Mouse (Mus musculus) embryo, embryonic 10 days (tissue): Measurements from ENCODE around the gene Tardbp.
A peak's percentile ranks its signal among the peaks of the same experiment; 100 is the strongest.

Experiments used
- DNase-seq: peaks from one replicate; pipeline ENCODE4 v3.0.0-alpha.2; 2015; ENCODE audit warnings: low spot score

Gene Tardbp

DNA sequence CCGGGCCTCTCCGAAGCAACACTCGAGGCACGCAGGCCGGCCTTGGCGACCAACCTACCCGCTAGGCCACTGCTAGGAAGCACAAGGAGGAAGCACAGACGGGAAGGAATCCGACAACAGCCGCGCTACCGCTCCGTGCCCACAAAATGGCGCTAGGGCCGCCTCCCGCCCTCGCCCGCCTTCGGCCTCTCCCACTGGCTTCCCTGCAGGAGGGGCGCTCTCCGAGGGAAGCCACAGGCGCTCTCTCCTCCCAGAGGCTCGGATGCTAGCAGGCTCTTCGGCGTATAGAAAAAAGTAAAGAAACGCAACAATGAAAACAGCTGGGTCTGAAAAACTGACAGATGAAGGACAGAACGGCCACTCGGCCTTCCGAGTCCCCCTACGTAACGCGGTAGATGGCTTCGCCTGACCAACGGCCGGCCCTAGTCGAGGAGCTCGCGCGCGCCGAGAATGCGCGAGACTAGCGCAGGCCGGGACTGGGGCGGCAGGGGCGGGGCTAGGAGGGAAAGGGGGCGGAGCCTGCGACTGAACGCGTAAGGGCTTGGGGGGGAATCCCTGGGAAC, at the start of gene Tardbp:
TSS of gene Tardbp (minus strand) at position 397 of the 563 bp plus-strand sequence.
- peak; percentile 96 for DNase-seq

DNA sequence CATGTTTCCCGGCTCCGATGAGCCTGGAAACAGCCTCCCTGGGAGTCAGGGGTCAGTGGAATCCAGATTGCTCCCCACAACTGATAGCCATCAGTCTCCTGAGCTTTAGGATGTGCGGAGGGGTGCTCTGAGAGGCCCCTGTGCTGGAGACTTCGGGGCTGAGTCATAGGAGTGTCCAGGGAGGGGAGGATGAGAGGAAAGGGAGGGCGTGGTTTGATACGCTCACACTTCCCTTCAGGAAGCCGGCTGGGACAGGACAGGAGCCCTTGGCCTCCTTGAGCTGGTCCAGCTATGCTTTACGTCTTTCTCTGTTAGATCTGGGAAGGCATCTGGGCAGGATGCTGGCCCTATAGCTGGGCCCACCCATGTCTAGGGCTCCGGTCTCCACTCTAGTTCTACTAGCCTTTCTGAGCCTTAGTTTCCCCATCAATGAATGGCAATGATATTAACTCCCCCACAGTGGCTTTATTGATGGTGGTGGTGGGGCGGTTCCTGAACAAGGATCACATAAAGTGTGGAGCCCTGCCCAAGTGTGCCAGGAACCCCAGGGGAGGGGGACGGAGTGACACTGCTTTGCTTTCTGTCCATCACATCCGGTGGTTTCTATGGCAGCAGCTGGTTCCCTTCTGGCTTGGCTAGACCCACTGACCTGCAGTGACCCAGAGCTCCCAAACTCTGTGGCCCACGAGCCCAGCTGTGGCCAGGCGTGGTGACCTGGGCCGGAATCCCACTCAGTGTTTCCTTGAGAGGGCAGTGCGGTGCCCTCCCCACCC, 49.6 kb upstream of the Tardbp start:
- peak; percentile 81 for DNase-seq

DNA sequence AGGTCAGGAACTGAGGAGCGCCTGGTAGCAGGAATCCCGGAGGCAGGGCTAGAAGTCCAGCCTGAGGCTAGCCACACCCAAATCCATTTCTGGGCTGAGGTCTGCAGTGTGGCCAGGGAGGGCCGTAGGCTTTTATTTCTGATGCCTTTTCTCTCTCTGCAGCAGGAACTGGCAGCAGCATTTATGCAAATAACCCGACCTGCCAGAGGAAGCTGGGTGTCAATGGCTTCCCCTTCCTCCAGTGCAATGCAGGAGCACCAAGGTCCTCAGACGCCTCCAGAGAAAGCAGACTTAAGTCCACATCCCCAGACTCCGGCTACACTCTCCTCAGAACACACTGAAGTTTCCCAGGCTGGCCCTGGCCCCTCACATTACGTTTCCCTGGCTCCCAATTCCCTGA, 48.2 kb upstream of the Tardbp start:
- no peak for DNase-seq

DNA sequence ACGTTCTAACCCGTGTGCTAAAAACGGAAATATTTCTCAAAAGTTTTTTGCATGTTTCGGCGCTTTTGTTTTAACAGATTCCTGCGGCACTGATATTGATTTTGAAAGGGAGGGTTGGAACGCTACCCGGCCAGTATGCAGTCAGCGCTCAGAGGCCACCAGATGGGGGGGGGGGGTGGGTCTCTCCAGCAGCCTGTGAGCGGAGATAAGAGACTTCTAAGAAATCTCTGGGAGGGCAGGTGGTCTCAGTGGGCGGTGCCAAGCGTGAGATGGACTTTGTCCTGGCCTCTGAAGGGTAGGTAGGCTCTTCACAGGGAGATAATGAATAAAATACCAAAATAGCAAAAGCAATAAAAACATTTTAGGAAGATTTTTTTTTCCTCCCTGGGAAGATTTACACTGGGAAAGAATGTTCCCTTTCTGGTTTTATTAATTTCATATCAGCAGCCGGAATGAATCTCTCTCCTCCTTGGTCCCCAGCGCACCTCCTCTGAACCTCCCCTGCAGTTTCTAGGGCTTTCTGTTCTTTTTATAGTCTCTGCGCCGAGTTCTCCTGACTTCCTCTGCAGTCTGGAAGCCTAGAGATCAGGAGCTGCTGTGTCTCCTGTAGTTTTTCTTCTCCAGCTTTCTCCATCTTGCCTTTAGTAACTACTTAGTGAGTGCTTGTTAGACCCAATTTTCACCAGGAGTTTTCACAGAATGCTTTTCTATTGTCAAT, 44.6 kb upstream of the Tardbp start:
- DNase-seq, result no peak

DNA sequence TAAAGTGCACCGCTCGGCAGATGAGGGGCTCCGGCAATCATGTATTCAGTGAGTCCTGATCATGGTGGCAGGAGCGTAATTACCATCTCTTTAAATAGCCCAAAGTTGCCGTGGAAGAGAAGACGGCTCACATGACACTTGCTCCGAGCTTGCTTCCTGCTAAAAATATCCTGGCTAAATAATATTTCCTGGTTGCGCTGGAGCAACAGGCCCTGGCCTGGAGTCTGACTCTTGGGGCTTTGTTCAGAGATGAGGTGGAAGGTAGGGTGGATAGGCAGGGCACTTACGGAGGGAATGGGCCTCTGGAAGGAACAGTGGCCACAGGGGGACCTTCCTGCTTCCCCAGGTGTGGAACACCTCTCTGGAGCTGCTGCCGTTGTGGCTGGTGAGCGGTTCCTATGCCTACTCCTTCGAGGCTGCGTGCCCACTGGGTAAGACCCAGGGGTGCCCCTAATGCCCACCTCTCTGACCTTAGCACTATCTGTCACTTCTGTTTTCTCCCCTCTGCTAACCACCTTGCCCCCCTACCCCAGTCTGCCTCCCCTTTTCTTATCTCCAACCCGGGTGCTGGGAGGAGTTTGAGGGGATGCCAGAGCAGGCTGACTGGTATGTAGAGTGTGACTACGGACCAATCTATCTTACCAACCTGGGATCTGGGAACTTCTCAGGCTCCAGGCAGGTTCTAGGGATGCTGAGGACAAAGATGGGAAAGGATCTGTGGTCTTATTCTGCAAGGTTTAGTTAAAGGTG, 40.4 kb upstream of the Tardbp start:
- DNase-seq, result no peak

DNA sequence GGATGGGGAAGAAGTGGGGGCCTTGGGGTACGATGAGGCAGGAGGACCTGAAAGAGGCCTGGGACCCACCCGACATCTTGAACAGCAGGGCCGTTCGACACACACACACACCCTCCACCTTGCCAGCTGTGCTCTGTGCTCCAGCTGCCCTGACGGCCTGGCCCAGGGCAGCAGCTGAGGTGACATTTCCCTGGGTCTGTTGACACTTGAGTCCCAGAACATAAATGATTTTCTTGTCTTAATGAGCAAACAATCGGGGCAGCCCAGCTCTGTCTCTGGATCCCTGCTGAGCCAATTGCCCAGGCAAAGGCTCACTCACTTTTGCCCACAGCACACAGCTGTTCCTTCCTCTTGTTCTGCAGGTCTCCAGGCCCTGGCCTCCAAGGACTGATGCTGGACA, 37.2 kb upstream of the Tardbp start:
- no peak for DNase-seq

DNA sequence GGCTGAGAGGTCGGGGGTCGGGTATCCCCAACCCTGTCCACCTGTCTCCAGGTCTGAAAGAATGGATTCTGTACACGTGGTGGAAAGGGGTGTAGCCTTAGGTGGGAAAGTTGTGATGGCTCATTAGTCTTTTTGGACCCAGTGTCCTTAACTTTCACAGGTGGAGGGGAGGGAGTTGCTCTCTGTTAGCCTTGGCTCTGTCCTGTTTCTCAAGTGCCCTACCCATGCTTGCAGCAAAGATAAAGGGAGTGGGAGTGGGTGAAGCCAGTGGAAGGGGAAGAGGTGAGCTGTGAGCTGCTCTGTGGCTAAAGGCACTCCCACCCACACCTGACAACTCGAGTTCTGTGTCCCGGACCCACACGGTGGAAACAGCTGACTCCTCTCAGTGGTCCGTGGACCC, 36.5 kb upstream of the Tardbp start:
- DNase-seq, result no peak

DNA sequence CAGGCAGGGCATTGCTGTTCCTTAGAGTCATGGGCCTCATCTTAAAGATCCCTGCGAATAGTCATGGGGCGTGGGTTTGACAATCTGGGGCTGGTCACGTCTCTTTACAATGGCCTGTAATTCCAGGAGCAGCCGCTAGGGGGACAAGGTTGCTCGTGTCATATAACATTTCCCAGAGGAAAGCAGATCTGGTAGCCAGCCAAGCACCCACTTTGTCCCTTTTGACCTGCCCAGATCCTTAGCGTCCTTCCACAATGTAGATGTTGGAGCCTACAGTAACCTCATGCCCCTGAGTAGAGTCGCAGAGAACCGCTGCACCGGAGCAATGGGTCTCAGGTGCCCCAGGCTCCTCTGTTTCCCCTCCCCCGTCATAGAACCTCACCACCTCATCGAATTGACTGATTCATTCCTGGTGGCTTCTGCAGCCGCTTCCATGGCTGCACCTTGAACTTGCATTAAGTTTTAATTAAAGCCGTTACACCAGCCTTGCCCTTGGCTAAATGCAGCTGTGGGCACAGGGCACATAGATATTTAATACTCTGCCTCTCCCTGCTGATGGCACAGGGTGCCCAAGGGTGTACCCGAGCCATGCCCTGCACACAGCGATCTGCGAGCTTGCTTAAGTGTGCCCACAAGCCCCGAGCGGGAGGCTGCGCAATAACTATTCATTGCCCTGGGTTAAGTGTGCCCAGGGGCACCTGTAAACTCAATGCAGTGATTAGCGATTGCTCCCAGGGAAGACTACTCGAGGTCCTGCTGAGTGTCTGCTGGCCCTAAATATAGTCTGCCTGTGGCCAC, 35.5 kb upstream of the Tardbp start:
- peak; percentile 84 for DNase-seq

DNA sequence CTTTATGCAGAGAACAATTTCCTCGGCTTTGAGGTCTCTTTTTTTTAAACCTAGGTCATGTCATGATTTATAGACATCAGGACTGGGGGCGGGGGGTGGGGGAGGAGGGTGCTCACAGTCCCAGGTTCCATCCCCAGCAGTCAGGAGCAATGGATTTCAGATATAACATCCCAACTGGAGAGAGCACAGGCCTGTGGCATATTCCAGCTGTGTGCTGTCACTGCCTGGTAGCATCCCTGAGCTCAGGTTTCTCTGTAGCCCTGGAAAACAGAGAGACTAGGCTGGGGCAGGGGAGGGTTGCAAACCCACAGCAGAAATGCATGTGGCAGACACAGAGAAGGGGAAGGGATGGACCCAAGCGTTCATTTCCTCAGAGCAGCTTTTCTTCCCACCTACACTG, 33.4 kb upstream of the Tardbp start:
- no peak for DNase-seq

DNA sequence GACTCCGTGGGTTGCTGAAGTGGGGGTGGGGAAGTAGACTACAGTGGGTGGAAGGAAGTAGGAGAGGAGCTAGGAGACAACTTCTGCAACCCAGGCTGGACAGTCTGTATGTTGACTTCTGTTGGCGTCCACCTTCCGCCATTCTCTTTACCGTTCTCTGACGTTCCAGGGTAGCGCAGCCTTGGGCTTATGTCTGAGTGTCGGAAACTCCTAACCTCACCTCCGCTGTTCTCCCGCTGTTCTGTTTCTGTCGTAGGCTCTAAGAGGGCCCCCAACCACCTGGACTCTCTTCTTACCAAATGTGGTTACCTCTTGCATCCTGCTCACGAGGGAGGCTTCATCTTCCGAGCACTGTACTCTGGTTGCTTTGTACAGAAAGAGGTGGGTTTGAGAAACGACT, 31.0 kb upstream of the Tardbp start:
- DNase-seq, result no peak

DNA sequence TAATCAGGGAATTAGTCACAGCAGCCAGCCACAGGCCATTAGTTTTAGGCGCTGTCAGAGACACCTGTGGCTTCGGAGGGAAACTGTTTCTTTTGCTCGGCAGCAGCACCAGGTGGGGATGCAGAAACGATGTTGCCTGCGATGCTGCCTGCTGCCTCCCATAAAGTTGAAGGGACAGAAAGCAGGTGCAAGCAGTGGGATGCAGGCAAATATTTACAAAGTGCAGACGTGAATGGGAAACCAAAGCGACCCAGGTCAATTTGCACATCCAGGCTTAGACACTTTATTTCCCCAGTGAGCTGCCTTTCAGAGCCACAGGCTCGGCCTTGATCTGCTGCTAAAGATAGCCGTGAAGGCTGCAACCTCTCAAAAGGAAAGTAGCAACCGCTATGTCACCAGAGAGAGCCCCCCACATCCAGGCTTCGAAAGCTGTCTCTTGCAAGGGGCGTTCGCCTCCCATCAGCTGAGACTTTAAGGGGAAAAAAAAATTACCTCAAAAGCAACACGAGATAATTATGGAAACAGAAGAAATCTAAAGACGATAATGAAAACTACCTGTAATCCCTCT, 30.0 kb upstream of the Tardbp start:
- DNase-seq, result no peak

DNA sequence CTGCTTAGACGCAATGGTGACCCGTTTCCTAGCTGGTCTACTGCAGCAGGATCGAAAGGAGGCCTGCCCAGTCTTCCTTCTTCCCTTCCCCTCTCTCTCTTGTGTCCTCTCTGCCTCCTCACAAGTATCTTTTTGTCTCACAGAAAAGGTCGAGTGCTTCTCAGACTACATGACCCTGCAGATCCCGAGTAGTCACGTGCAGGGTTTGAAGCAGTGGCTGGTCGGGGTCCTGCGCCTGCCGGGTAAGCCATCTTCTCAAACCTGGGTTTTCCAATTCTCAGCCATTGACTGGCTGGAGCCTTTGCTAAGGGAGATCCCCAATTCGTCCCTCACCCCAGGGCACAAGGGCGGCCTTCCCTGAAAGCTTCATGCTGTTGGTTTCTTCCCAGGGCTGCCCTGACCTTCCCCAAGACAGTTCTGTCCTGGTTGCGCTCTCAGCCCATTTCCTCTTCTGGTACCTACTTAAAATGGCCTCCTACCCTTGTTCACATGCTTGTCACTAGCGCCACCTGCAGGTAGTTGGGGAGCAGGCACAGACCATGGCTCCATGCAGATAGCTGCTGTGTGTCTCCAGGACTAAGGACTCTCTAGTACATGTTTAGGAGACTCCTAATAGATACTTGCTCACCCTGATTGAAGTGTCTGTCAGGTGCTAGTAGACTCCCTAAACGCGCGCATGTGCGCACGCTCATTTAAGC, 28.0 kb upstream of the Tardbp start:
- DNase-seq, result peak; percentile 71

DNA sequence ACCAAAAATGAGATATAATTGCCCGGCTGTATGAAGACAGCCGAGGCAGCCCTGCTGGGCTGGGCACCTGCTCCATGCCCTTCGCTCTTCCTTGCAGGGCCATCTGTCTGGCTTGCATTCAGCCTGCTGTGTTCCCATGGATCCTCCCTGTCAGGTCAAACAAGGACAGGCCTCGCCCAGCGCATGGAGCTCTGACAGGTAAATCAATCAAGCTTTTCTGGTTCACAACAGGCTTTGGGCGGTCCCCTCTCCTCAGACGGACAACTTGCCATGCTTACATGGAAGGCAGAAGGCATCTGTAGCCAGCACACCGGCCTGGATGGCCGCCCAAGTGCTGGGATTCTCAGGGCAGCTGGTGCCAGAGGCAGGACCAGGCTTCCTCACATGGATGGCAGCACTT, 24.2 kb upstream of the Tardbp start:
- peak; percentile 59 for DNase-seq

DNA sequence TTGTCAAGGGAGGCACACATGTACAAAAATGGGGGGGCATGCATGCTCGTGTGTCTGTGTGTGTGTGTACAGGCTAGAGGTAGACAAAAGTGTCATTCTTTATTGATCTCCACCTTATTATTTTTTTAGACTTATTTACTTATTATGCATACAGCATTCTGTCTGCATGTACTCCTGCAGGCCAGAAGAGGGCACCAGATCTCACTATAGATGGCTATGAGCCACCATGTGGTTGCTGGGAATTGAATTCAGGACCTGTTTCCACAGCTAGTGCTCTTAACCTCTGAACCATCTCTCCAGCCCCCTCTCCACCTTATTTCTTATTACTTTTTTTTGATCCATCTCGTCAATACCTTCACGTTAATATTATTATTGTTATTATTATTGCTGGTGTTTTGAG, 22.5 kb upstream of the Tardbp start:
- no peak for DNase-seq

DNA sequence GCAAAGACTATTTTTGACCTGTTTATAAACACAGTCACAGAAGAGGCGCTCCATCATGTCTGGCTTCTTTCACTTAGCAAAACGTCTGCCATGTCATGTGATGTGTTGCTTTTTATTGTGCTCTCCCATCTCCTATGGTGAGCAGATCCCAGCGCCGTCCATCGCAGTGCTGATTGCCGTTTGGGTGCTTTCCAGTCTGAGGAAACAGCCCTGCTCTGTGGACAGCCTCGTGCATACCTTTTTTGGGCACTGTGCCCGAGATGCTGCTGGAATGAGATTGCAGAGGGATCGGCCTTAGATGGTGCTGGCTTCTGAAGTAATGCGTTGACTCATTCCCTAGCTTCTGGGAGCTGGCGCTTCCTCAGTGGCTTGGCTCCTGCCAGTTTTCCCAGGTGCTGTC, 19.8 kb upstream of the Tardbp start:
- no peak for DNase-seq

DNA sequence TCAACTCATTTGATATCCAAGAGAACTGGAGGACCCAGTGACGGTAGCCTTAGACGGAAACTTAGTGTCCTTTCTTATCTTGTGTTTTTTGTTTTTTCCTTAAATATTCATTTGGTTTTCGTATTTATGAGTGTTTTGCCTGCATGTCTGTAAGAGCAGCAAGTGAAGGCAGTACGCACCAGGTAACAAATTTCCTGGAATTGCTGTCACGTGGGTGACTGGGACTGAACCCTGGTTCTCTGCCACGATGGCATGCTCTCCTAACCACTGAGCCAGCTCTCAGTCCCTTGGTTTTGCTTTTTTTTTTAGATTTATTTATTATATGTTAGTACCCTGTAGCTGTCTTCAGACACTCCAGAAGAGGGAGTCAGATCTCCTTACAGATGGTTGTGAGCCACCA, 18.1 kb upstream of the Tardbp start:
- no peak for DNase-seq

DNA sequence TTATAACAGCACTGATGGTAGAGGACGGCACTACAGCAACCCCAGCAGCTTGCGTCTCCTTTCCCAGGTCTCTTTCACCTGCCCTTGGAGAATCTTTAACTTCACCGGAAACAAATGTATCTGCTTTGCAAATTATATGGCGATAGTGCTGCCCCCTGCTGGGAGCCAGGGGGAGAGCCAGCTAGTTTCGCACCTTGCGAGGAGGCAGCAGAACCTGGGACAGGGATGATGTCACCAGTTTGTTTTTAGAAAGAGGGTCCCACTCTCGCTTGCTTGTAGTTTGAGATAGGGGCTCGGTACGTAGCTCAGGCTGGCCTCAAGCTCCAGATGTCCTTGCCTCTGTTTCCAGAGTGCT, 17.3 kb upstream of the Tardbp start:
- DNase-seq, result peak; percentile 70

DNA sequence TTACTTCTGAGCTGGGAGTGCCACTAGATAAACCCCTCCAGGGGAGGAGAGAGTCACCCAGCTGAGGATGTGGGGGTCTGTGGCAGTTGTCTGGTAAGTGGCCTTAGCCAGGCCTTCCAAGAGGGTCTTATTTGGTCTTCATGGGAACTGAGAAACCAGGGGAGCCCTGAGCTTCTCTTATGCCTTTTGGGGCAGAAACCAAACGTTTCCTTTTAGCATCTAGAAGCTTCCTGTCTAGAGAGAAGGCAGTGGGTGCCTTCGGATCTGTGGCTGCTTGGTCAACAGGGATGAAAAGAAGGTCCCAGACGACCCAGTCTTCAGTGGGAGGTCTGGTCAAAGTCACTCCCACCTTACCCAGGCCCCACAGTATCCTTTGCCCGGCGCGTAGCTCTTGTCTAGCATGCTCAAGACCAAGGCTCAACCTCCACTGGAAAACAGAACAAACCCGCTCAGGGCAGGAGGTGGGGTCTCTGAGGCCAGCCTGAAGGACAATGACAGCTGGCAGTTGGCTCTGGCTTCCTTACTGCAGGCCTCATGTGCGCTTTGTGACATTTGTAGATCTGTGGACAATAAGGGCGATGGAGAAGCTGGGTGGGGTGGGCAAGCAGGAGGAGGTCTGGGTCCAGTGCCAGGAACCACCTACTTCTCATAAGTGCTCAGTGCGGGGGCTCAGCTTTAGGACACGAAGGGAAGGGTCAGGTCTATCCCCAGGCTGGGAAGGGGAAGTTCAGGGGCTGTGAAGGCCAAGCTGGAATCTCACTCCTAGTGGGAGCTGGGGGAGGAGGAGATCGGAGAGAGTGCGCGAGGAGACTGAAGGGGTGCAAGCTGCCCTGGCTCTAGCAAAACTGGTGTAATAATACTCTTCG, 16.7 kb upstream of the Tardbp start, which contains the start of gene Gm572:
TSS of gene Gm572 (plus strand) at position 27 of the 866 bp plus-strand sequence.
- DNase-seq, result no peak

DNA sequence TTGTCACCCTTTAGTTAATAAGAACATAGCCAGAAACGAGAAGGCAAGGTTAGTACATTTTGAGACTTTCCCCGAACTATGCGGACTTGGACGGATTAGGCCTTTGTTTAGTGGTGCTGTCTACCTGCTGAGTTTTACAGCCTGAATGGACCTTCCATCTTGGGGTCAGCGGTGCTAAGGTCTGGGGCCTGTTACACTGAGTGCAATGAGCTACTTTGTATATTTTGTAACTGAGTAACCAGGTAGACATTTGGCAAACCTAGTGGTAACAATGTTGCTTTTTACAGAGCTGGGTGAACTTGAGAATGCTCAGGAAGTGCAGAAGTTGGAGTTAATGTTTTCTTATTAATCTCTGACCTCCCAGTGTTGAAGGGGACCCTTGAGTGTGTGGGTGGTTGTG, 14.3 kb upstream of the Tardbp start:
- no peak for DNase-seq

DNA sequence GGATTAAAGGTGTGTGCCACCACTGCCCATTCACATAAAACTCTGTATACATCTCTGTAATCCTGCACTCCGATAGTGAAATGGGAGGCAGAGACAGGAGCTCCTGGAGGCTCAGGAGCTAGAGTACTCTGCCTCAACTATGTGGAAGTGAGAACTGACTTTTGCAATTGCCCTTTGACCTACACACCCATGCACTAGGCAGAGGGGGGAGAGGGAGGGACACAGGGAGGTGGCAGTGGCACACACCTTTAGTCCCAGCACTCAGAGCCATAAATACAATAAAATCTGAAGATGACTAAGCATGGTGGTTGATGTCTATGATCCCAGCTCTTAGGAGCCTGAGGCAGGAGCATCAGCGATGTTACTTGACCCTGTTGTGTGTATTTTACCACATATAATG, 12.6 kb upstream of the Tardbp start:
- DNase-seq, result no peak
